Mouse (Mus musculus) embryonic fibroblast, embryonic 13.5 days (primary cell): ENCODE data around the gene Gm21188.
"Not testable (repeated sequence)": the region's sequence is repeated elsewhere in the genome, so short reads cannot be mapped to it uniquely, and the experiment has no call there.

Experiments used
- CTCF ChIP-seq: IDR thresholded peaks from 2 replicates; pipeline ENCODE4 v1.5.1; 2011; ENCODE audit warnings: mild to moderate bottlenecking, control low read depth, low read length, moderate library complexity, borderline replicate concordance; ENCODE audit not compliant: insufficient read depth
- POLR2A ChIP-seq: IDR thresholded peaks from 2 replicates; pipeline ENCODE4 v1.6.1; 2011; ENCODE audit warnings: low read depth, mild to moderate bottlenecking, control low read depth, low read length, moderate library complexity

DNA sequence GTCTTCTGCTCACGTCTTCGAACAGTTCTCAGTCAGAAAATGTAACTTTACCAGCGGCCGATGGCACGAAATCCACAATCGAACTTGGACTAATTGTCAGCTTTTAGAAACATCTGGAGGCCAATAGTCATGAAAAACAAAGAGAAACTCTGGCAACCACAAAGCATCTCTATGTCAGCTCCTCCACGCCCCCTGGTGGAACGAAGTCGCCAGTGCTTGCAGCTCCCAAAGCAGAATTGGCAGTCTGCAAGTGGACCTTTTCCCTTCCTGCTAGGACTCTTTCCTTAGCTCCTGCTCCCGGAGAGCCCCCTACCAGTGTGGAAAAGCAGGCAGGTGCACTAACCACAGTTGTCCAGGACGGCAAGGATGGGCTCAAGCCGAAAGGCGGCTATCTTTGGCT lies 41.0 kb upstream of the Gm21188 start:
- TF ChIP-seq CTCF, POLR2A: not testable (repeated sequence)
